Mouse (Mus musculus): ENCODE results near the gene Kcnj6. TPM values are rescaled to one million over a fixed set of nuclear protein-coding genes. Genes with fewer than 3 reads are reported as not detected.

The Kcnj6 gene
- total RNA-seq, 4 experiments from 2014 or later = 0.15 TPM; not detected in 3

DNA sequence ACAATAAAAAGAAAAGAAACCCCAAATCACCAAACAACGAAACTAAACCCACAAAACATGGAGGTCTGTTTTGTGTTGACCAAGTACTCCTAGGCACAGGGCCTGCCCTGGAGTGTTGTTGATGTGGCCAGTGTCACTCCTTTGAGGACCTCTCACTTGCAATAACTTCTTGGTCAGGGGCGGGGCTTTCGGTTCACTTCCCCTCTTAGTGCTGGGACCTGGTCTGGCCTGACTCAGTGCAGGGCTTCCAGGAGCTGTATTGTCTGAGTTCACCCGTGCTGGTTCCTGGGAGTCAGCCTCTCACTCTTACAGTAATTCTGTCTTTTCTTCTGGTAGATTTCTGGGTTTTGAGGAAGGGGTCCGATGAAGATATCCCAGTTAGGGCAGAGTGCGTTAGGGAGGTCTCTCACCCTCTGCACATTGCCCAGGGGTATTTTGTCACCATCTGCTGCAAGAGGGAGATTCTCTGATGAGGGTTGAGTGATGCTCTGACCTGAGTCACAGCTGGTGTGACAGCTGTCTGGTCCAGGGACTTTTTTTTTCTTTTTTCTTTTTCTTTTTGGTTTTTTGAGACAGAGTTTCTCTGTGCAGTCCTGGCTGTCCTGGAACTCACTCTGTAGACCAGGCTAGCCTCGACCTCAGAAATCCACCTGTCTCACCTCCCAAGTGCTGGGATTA is 276.9 kb downstream of the Kcnj6 start:
- DNase-seq (ENCODE audit: low spot score in 2 of 2) = no peak

GRCm38 (mm10) chr16:94719488-94719887 is 278.0 kb downstream of the Kcnj6 start:
- DNase-seq (ENCODE audit: low spot score in 2 of 2) = no peak

DNA sequence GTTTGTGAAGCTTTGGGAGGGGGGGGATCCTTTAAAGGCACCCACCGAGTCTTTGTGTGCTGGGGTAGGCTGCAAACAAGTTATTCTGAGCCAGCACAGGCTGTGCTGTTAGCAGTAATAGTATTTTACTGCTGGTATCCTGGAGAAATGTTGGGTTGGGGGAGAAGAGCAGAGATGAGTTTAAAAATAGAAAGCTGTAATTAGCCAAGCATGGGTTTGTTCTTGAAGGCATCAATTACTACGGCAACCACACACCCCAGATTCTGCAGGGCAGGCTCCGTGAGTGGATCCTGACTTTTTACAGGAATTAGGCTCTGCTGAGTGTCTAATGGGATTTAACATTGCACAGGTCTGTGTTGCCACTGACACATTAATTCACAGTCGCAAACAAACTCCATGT is 278.6 kb downstream of the Kcnj6 start:
- no peak for DNase-seq (ENCODE audit: low spot score in 2 of 2)

- DNase-seq (ENCODE audit: low spot score in 2 of 2) = no peak
These were observed 280.4 kb downstream of the Kcnj6 start for GRCm38 (mm10) chr16:94717051-94717450.

- no peak for DNase-seq (ENCODE audit: low spot score in 2 of 2)
These were observed 283.0 kb downstream of the Kcnj6 start for GRCm38 (mm10) chr16:94714483-94714882.

GRCm38 (mm10) chr16:94713480-94714094 is 283.9 kb downstream of the Kcnj6 start:
- peak; percentile 44 to 67 for DNase-seq (ENCODE audit: low spot score in 2 of 2)

DNA sequence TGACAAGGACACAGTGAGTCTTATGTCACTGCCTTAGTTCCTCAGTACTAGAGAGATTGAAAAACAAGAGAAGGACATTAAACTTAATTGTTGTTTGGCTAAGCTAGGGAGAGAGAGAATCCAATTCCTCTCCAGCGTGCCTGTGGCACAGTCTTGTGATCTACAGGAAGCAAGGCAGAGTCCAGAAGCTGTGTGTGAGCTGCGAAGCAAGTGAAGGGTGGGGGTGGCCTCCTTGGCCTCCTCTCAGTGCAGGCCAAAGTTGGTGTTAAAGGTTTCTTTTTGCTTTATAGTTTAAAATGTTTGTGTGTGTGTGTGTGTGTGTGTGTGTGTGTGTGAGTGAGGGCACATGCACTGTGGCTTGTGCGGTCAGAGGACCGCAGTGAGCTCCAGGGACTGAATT is 295.5 kb downstream of the Kcnj6 start:
- DNase-seq (ENCODE audit: low spot score in 2 of 2) = no peak

DNA sequence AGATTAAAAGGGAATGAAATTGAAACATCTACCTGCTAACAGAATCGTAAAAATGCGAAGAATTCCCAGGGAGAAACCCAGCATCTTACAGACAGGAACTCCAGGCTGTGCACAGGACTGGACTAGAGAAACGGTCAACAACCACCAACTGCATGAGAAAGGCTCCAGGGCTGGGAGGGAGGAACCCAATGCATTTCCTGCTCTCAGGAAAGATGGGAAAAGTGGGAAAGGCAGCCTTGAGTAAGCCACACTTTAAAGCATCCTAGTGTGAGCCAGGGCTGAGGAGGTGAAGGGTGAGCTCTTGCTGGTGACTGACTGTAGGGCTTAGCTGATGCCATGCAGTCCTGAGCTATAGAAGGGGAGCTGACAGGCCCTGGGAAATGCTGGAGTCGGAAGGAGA is 296.4 kb downstream of the Kcnj6 start:
- DNase-seq (ENCODE audit: low spot score in 2 of 2) = no peak

Small RNAs within 50 kb of the gene (microRNA-seq; reads per million reads assigned to microRNA genes)
- not detected for gene Gm22745
